Mouse (Mus musculus) G1E (cell line): ENCODE measurements at regions not wholly inside any gene's neighbourhood (a gene's known extent, or its start where the extent isn't known, plus 50 kb on each side); places are given as distances from the start of the nearest gene placed in this dataset.

Experiments
- CTCF ChIP-seq: IDR thresholded peaks from 2 replicates; pipeline ENCODE4 v1.5.1; 2012; ENCODE audit warnings: low read depth, low read length, inconsistent platforms, mixed read lengths
- GATA1 ChIP-seq: IDR thresholded peaks from 2 replicates; pipeline ENCODE4 v1.6.1; 2012; ENCODE audit warnings: borderline replicate concordance, low read length, inconsistent platforms, mixed read lengths
- GATA2 ChIP-seq: IDR thresholded peaks from 2 replicates; pipeline ENCODE4 v1.6.1; 2012; ENCODE audit warnings: low read depth, low read length, inconsistent platforms, borderline replicate concordance
- POLR2AphosphoS5 ChIP-seq: IDR thresholded peaks from 2 replicates; pipeline ENCODE4 v1.6.1; 2012; ENCODE audit warnings: low read depth, low read length, inconsistent platforms; ENCODE audit not compliant: insufficient replicate concordance
- TAL1 ChIP-seq: conservative IDR thresholded peaks from 2 replicates; pipeline ENCODE4 v1.6.1; 2012; ENCODE audit warnings: low read depth, low read length, inconsistent platforms, mixed read lengths

GRCm38 (mm10) chr17:85800357-85801078 lies 112.4 kb upstream of the Six2 start:
- TF ChIP-seq CTCF (no peak), TAL1 (no peak), GATA1 (no peak), POLR2AphosphoS5 (no peak), GATA2 (no peak)
